ENCODE assay signal across 9 mouse cellular contexts in the genomic region with DNA sequence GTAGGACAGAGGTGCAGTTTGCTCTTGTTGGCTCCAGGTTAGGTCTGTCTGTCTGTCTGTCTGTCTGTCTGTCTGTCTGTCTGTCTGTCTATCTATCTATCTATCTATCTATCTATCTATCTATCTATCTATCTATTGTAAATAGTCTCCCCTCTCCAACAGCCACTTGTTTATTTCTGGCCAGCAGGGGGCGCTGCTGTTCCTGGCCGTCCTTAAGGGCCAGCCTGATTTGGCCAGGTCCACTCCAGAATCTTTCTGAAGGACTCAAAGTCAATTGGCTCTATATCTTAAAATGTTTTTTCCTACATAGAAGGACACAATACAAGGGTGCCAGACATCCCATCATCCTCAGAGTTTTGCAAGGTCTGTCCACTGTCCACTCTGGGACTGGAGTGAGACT. TPM values are rescaled to one million over a fixed set of nuclear protein-coding genes. Genes with fewer than 3 reads are reported as not detected.
DNase-seq lines count a peak whose midpoint lies in the region; ATAC-seq and TF ChIP-seq lines count a peak whose summit lies in the region.
"Had no signal": no experiment of that assay in that cellular context is flagged by ENCODE, and none has a peak within 500 bp of the region (broad histone marks: within the 10 kb centered on the region; RNA-seq: fewer than 3 reads in every experiment).

No protein-coding gene starts in this region.

- peak; percentile 79 for DNase-seq in forebrain, embryonic 11.5 days (ENCODE audit: low spot score)
- DNase-seq in testis, postnatal 14 days (ENCODE audit: low spot score): no peak
- peak; percentile 49 for DNase-seq in thymus, postnatal 14 days

- H3K4me3 ChIP-seq in forebrain, embryonic 11.5 days (ENCODE audit: low read depth, low read length): no peak overlapping the region
- no peak overlapping the region for H3K4me3 ChIP-seq in forebrain, embryonic 15.5 days
- H3K4me3 ChIP-seq in testis, adult 2 months (ENCODE audit: control insufficient read depth, low read depth, low read length): no peak overlapping the region
- H3K4me3 ChIP-seq in cortical plate, adult 2 months (ENCODE audit: insufficient read depth, low read length): no peak overlapping the region
- H3K4me3 ChIP-seq in intestine, postnatal 0 days (ENCODE audit: low read depth, low read length): no peak overlapping the region

- H3K27me3 ChIP-seq in forebrain, embryonic 11.5 days (ENCODE audit: control insufficient read depth, insufficient read depth, low read length): no peaks in the 10 kb centered on the region
- no peaks in the 10 kb centered on the region for H3K27me3 ChIP-seq in forebrain, embryonic 15.5 days
- no peaks in the 10 kb centered on the region for H3K27me3 ChIP-seq in testis, adult 2 months (ENCODE audit: control insufficient read depth, insufficient read depth, low read length)
- H3K27me3 ChIP-seq in intestine, postnatal 0 days (replicated peaks; ENCODE audit: control insufficient read depth, insufficient read depth, low read length): no peaks in the 10 kb centered on the region

- H3K9ac ChIP-seq in forebrain, embryonic 11.5 days (ENCODE audit: low read length): no peak overlapping the region
- H3K9ac ChIP-seq in forebrain, embryonic 15.5 days (replicated peaks): no peak overlapping the region
- no peak overlapping the region for H3K9ac ChIP-seq in intestine, postnatal 0 days (ENCODE audit: low read depth, low read length)

- H3K9me3 ChIP-seq in forebrain, embryonic 11.5 days (ENCODE audit: control insufficient read depth, low read length): no peaks in the 10 kb centered on the region
- no peaks in the 10 kb centered on the region for H3K9me3 ChIP-seq in forebrain, embryonic 15.5 days
- no peaks in the 10 kb centered on the region for H3K9me3 ChIP-seq in intestine, postnatal 0 days (ENCODE audit: control insufficient read depth)

- no peak overlapping the region for H3K4me2 ChIP-seq in forebrain, embryonic 11.5 days (ENCODE audit: low read depth, low read length, severe bottlenecking)
- no peak overlapping the region for H3K4me2 ChIP-seq in forebrain, embryonic 15.5 days (replicated peaks)
- no peak overlapping the region for H3K4me2 ChIP-seq in intestine, postnatal 0 days (replicated peaks; ENCODE audit: low read depth)

- TF ChIP-seq POLR2A in testis, adult 2 months (IDR thresholded peaks at IDR 0.05; ENCODE audit: control insufficient read depth, low read depth, low read length): no peak
- no peak for TF ChIP-seq POLR2A in cortical plate, adult 2 months (IDR thresholded peaks at IDR 0.05; ENCODE audit: extremely low read depth, insufficient read depth, low read length)

- H3K4me1 ChIP-seq in forebrain, embryonic 11.5 days (replicated peaks; ENCODE audit: control insufficient read depth, insufficient read depth, low read length): no peaks in the 10 kb centered on the region; the same call in 1 of the 2 replicates
- H3K4me1 ChIP-seq in forebrain, embryonic 15.5 days: 0 out of 2 replicates have a peak, but pooled peaks cover 3% of the 10 kb centered on the region
- no peaks in the 10 kb centered on the region for H3K4me1 ChIP-seq in testis, adult 2 months (ENCODE audit: control insufficient read depth, insufficient read depth, low read length)
- H3K4me1 ChIP-seq in cortical plate, adult 2 months (ENCODE audit: control insufficient read depth, insufficient read depth, low read length): no peaks in the 10 kb centered on the region
- no peaks in the 10 kb centered on the region for H3K4me1 ChIP-seq in intestine, postnatal 0 days (replicated peaks; ENCODE audit: control insufficient read depth, insufficient read depth, low read length)

- H3K27ac ChIP-seq in forebrain, embryonic 11.5 days (ENCODE audit: low read depth, low read length): no peak overlapping the region
- H3K27ac ChIP-seq in forebrain, embryonic 15.5 days (replicated peaks): no peak overlapping the region
- H3K27ac ChIP-seq in testis, adult 2 months (ENCODE audit: control insufficient read depth, insufficient read depth, low read depth, low read length): no peak overlapping the region
- no peak overlapping the region for H3K27ac ChIP-seq in cortical plate, adult 2 months (ENCODE audit: insufficient read depth, low read length)
- H3K27ac ChIP-seq in intestine, postnatal 0 days (ENCODE audit: low read depth, low read length): no peak overlapping the region

- ATAC-seq in forebrain, embryonic 11.5 days (replicated peaks; ENCODE audit: low FRiP score): no peak
- ATAC-seq in forebrain, embryonic 15.5 days (replicated peaks): no peak
- ATAC-seq in intestine, postnatal 0 days: no peak
- ATAC-seq in megakaryocyte progenitor cell, adult 5-6 weeks (replicated peaks; ENCODE audit: poor library complexity): peak; percentile 61

- peak; percentile 75 for TF ChIP-seq CTCF in testis, adult 2 months (IDR thresholded peaks at IDR 0.05; ENCODE audit: control insufficient read depth, insufficient read depth, insufficient replicate concordance, low read depth, low read length)
- TF ChIP-seq CTCF in cortical plate, adult 2 months (IDR thresholded peaks at IDR 0.05; ENCODE audit: extremely low read depth, insufficient read depth, low read length): peak; percentile 45
- peak; percentile 85 for TF ChIP-seq CTCF in intestine, postnatal 0 days (IDR thresholded peaks at IDR 0.05; ENCODE audit: low read depth)

- no peaks in the 10 kb centered on the region for H3K36me3 ChIP-seq in forebrain, embryonic 11.5 days (ENCODE audit: control insufficient read depth, insufficient read depth, low read length)
- no peaks in the 10 kb centered on the region for H3K36me3 ChIP-seq in forebrain, embryonic 15.5 days
- H3K36me3 ChIP-seq in testis, adult 2 months (ENCODE audit: control insufficient read depth, insufficient read depth, low read length): no peaks in the 10 kb centered on the region
- H3K36me3 ChIP-seq in intestine, postnatal 0 days (ENCODE audit: control insufficient read depth, insufficient read depth): no peaks in the 10 kb centered on the region

- WGBS in forebrain, embryonic 11.5 days: 4% methylated on average over 2 of the region's 2 CpGs
- WGBS in forebrain, embryonic 15.5 days: 4% methylated on average over 2 of the region's 2 CpGs
- 1% methylated on average over 2 of the region's 2 CpGs for WGBS in intestine, postnatal 0 days

RNA-seq across cellular contexts. Expression of gene Kcne1, which starts 25.8 kb away (rescaled TPM):
- 0.29 TPM in 1 of 2 replicates, not detected in the other for polyA plus RNA-seq in forebrain, embryonic 11.5 days (2014; fragmentation: Nextera tagmentation; extraction: Ambion mirVana)
- 0.33 TPM in 1 of 2 replicates, not detected in the other for polyA plus RNA-seq in forebrain, embryonic 15.5 days (2015; fragmentation: Nextera tagmentation; extraction: Ambion mirVana)
- polyA plus RNA-seq in testis, adult 2 months (2012; rRNA removed): 0.32 and 0.49 TPM in 2 replicates
- polyA plus RNA-seq in cortical plate, adult 2 months (2012; rRNA removed): not detected in 2 replicates
- not detected in 2 replicates for polyA plus RNA-seq in intestine, postnatal 0 days (2015; fragmentation: Nextera tagmentation; extraction: Ambion mirVana)
- total RNA-seq in megakaryocyte progenitor cell, adult 5-6 weeks (2015): not detected in 2 replicates
- not detected in 2 replicates for total RNA-seq in megakaryocyte progenitor cell, adult 5-6 weeks (2017)
- total RNA-seq: neutrophil, adult 5-6 weeks had no signal
